Mouse (Mus musculus) embryonic facial prominence, embryonic 10.5 days (tissue): Measurements from ENCODE around the gene Bcl11b. TPM values are rescaled to one million over a fixed set of nuclear protein-coding genes. Genes with fewer than 3 reads are reported as not detected.

Source experiments
- DNase-seq: peaks from one replicate; pipeline ENCODE4 v3.0.0-alpha.2; 2017; ENCODE audit warnings: low spot score
- H3K27ac ChIP-seq: fragments of 300-500 bp; sonication (generic); replicated peaks from 2 replicates; pipeline ENCODE4 v1.5.1; 2016; ENCODE audit warnings: mild to moderate bottlenecking
- H3K27me3 ChIP-seq: fragments of 300-500 bp; sonication (generic); replicated peaks from 2 replicates; pipeline ENCODE4 v1.6.1; 2016; ENCODE audit warnings: low read depth, mild to moderate bottlenecking; ENCODE audit not compliant: poor library complexity, severe bottlenecking
- H3K36me3 ChIP-seq: fragments of 300-500 bp; sonication (generic); replicated peaks from 2 replicates; pipeline ENCODE4 v1.6.1; 2016; ENCODE audit warnings: mild to moderate bottlenecking, moderate library complexity
- H3K4me1 ChIP-seq: fragments of 300-500 bp; sonication (generic); 2 replicates; pipeline ENCODE4 v1.6.1; 2016
- H3K4me3 ChIP-seq: fragments of 300-500 bp; sonication (generic); 2 replicates; pipeline ENCODE4 v1.5.1; 2016; ENCODE audit warnings: mild to moderate bottlenecking, moderate library complexity
- H3K9me3 ChIP-seq: fragments of 300-500 bp; sonication (generic); 2 replicates; pipeline ENCODE4 v1.6.1; 2016; ENCODE audit warnings: mild to moderate bottlenecking
- WGBS: fragments of 180-500 bp; shearing (Covaris S2); methylation state at CpG from one replicate; pipeline ENCODE4 v1.1.7; 2016; 5-methylcytosine and 5-hydroxymethylcytosine counted together
- polyA plus RNA-seq: library from polyadenylated mRNA; unstranded; fragments of >200 nt; fragmentation: Nextera tagmentation; extraction: Ambion mirVana; gene quantifications from 2 replicates; pipeline ENCODE4 v1.2.1, GENCODE M21; 2016

Bcl11b gene
- polyA plus RNA-seq: 7.3 and 10.4 TPM in 2 replicates

DNA sequence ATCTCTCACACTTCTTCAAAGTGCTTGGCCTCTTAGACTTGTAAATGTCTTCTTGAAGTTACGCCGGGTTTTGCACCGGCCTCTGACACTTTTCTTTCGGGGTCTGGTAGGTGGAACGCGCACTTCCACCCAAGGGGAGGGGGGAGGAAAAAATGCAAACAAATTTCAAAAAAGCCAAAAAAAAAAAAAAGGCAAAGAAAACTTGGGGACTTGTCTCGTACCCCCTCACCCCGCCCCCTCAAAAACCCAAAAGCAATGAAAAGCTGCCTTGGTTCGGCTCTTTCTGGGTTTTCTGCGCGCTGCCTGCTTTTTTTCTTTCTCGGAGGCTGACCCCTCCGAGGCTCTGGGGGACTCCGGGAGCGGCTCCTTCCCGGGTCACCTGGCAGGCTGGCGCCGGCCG, at the start of gene Bcl11b:
Gene Bcl11b (minus strand): TSS at position 120 of the 400 bp plus-strand sequence.
- Histone ChIP-seq H3K9me3 (no peaks in the 10 kb centered on the region), H3K4me3 (peak within 1 kb of the TSS; percentile 95), H3K4me1 (peaks cover 70% of the 10 kb centered on the region), H3K27ac (peak within 1 kb of the TSS; percentile 99), H3K27me3 (peaks cover 63% of the 10 kb centered on the region), H3K36me3 (no peaks in the 10 kb centered on the region)
- WGBS: 2% methylated on average over 19 of the region's 19 CpGs
- DNase-seq: no peak

DNA sequence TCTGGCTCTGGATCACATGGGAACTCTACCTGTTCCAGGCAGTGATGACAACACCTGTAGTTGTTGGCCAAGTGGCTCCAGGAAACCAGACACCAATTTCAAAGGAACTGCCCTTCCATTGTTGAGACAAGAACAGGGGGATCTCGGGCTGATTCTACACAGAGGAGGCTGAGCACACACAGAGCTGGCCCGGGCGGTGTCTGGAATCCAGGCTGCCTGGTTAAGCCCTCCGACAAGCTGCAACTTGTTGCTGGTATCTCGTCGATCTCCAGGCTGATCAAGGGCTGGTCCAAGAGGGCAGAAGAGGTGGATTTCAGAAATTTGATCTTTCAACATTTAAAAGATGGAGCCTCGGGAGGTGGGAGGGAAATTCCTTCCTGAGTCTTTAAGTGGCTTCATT, 47.6 kb upstream of the Bcl11b start:
- Histone ChIP-seq H3K36me3 (no peaks in the 10 kb centered on the region), H3K27ac (peak overlapping the region; percentile 57), H3K27me3 (no peaks in the 10 kb centered on the region), H3K4me1 (peaks cover 32% of the 10 kb centered on the region), H3K4me3 (no peak overlapping the region), H3K9me3 (no peaks in the 10 kb centered on the region)
- peak; percentile 69 for DNase-seq
- WGBS: 56% methylated on average over 7 of the region's 7 CpGs

DNA sequence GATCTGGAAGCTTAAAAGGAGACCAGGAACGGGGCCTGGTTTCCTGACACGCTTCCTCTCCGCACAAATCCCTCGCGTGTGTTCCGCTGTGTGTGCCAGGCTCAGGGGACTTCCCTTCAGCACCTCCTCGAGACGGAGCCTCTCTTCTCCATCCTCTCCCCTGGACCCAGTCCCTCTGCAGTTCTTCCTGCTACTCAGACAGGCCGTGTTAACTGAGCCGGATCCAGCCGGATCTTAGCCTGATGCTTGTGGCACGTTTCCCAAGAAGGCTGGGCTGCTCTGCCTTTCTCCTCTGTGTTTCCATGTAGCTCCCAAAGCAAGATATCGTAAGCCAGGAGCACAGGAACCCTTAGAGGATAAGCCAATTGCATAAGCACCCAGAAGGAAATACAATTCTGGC, 46.2 kb upstream of the Bcl11b start:
- H3K9me3 ChIP-seq: no peaks in the 10 kb centered on the region
- no peaks in the 10 kb centered on the region for H3K27me3 ChIP-seq
- WGBS: 84% methylated on average over 13 of the region's 13 CpGs
- H3K4me3 ChIP-seq: no peak overlapping the region
- no peak overlapping the region for H3K27ac ChIP-seq
- DNase-seq: no peak
- no peaks in the 10 kb centered on the region for H3K36me3 ChIP-seq
- peaks cover 27% of the 10 kb centered on the region for H3K4me1 ChIP-seq

DNA sequence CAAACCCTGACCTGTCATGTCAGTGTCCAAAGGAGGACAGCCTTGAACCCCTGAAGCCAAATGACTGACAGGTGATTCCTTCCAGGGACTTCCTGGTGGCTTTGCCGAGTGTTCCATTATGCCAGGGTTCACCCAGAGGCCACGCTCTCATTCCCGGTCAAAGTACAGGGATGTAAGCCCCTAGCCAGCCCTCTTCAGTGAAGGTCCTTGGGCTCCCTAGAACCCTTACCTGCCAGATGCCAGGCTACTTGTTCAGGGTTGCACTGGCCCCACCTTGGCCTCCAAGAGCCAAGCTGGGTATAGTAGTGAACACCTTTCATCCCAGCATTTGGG, 38.8 kb upstream of the Bcl11b start:
- H3K4me1 ChIP-seq: peaks cover 20% of the 10 kb centered on the region
- WGBS: 58% methylated on average over 3 of the region's 3 CpGs
- 0 out of 2 replicates have a peak, but pooled peaks cover 8% of the 10 kb centered on the region for H3K27me3 ChIP-seq
- no peaks in the 10 kb centered on the region for H3K9me3 ChIP-seq
- no peaks in the 10 kb centered on the region for H3K36me3 ChIP-seq
- DNase-seq: no peak
- H3K4me3 ChIP-seq: no peak overlapping the region
- no peak overlapping the region for H3K27ac ChIP-seq

DNA sequence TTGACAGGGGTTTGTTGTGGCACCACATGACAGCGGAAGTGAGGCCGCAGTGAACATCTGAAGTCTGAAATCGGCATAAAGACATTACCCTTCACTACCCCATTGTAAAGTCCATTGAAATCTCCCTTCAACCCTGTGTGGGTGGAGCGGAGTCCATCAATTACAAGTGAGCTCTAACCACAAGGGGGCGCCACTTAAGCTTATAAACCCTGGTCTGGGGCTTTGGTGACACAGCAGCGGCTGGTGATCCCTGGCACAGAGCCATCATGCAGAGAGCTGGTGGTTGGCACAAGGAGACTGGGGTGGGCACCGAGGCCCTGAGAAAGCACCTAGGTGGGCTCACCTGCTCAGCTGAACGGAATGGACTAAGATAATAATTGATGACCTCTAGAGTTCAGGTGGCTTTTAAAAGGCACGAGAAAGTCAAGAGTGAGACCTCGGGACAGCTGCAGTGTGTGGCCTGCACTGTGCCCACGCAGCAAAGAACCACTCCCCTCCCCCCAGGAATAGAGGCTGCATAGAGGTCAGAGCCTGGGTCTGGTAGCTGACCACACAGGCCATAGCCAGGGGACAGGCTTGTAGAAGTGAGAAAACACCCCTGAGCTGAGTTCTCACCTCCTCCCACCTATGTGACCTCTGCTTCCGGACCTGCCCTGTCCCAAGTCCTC, 38.3 kb upstream of the Bcl11b start:
- Histone ChIP-seq H3K9me3 (no peaks in the 10 kb centered on the region), H3K4me3 (no peak overlapping the region), H3K27ac (no peak overlapping the region), H3K27me3 (0 out of 2 replicates have a peak, but pooled peaks cover 8% of the 10 kb centered on the region), H3K4me1 (peaks cover 21% of the 10 kb centered on the region), H3K36me3 (no peaks in the 10 kb centered on the region)
- peak; percentile 84 for DNase-seq
- 46% methylated on average over 12 of the region's 12 CpGs for WGBS

DNA sequence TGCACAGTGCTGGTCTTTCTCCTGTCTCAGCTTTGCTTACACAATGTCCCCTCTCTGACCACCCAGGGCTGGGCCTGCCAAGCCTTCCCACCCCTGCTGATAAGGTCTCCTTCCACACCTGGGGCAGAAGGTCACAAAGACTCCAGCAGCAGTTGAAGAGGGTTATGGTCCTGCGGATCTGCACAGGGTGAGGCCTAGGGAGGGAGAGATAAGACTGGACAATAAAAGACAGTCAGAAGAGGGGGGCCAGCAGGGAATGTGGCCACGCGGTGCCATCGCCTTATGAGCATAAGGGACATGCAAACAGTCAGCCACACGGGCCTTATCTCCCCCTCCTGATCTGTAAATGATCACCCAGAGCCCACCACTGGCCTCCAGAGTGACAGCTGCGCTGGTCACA, 34.0 kb upstream of the Bcl11b start:
- no peaks in the 10 kb centered on the region for H3K36me3 ChIP-seq
- WGBS: 72% methylated on average over 6 of the region's 6 CpGs
- no peak overlapping the region for H3K4me3 ChIP-seq
- no peaks in the 10 kb centered on the region for H3K9me3 ChIP-seq
- peaks cover 28% of the 10 kb centered on the region for H3K4me1 ChIP-seq
- no peak for DNase-seq
- H3K27ac ChIP-seq: no peak overlapping the region; the same call in 1 of the 2 replicates
- 0 out of 2 replicates have a peak, but pooled peaks cover 8% of the 10 kb centered on the region for H3K27me3 ChIP-seq

DNA sequence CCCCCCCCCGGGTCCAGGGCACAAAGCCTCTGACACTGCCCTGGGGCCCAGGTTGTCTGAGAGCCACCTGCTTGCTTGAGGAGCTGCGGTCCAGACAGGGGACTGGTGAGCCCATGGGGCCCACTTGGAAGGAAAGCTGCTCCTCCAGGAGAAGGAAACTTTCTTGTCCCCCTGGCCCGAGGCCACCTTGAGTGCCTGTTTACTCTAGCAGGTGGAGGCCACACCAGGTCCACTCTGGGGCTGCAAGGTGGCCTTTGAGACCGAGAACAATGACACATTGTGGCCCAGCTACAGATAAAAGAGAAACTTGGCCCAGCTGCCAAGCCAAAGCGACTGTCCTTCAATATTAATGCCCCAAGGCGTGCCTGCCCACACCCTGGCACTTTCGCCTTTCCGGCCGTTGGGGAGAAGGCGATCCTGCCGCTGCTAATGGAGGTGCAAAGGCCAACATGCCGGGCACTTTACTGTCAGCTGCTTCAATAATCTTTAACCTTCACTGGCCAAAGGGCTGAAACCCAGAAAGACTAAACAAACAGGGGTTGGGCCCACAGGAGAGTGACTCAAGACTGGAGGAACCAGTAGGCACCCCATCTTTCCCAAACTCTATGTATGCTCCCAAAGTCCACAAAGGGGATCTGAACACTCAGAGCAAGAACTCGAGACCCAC, 32.1 kb upstream of the Bcl11b start:
- 74% methylated on average over 13 of the region's 13 CpGs for WGBS
- H3K27ac ChIP-seq: no peak overlapping the region
- peaks cover 17% of the 10 kb centered on the region for H3K4me1 ChIP-seq
- H3K27me3 ChIP-seq: 0 out of 2 replicates have a peak, but pooled peaks cover 5% of the 10 kb centered on the region
- H3K36me3 ChIP-seq: no peaks in the 10 kb centered on the region
- H3K9me3 ChIP-seq: no peaks in the 10 kb centered on the region
- no peak overlapping the region for H3K4me3 ChIP-seq
- DNase-seq: no peak

DNA sequence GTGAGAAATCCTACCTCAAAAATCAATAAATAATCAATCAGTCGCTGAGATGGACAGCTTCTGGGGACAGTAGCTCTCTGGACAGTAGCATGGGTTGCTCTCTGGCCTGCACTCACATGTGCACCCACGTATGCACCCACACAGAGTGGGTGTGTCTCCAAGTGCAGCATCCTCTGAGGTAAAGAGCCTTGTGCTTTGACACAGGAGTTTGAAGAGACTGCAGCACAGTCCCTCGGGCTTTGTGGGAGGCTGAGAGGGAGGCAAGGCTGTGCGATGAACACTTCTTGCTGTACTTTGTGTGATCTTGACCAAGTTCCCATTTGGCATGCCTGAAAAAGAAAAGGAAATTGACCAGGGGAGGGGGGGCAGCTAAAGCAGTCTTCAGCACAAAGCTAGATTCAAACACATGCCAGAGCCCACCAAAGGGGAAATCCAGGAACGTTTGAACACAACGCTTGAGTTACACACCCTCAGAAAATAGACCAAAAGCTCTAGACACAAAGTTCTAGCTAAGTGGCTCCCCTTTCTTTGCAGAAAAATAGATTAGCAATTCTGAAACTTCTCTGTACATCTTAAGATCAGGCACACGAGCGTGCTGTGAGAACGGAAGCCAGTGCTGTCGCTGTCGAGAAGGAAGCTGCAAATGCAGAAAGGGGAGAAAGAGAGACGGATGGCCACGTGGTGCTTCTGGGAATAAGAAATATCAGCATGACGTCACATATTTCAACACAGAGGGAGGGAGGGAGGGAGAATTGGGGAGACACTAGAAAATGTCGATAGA, 19.6 kb upstream of the Bcl11b start:
- H3K27me3 ChIP-seq: no peaks in the 10 kb centered on the region
- H3K27ac ChIP-seq: no peak overlapping the region
- H3K36me3 ChIP-seq: no peaks in the 10 kb centered on the region
- 83% methylated on average over 15 of the region's 15 CpGs for WGBS
- no peaks in the 10 kb centered on the region for H3K4me1 ChIP-seq
- DNase-seq: no peak
- no peaks in the 10 kb centered on the region for H3K9me3 ChIP-seq
- no peak overlapping the region for H3K4me3 ChIP-seq

DNA sequence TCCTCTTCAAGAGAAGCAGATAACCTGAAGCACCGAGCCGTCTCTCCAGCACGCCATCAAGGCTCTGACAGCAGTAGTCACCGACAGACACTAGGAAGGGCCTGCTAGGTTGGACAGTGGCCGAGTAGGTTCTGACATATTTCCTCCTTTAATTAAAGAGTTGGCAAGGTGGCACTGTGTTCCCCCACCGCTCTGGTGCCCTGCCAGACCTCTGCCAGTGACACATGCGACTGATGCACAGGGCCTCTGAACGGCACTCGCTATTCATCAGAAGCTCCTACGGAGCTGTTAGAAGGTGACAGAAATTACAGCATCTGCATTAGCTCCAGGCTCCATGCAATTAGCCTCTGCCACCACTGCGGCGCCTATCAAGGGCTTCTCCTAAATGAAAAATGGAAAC, 8.6 kb upstream of the Bcl11b start:
- H3K27ac ChIP-seq: no peak overlapping the region
- no peaks in the 10 kb centered on the region for H3K9me3 ChIP-seq
- H3K4me1 ChIP-seq: peaks cover 31% of the 10 kb centered on the region
- WGBS: 89% methylated on average over 12 of the region's 12 CpGs
- H3K27me3 ChIP-seq: peaks cover 38% of the 10 kb centered on the region
- DNase-seq: no peak
- H3K4me3 ChIP-seq: no peak overlapping the region
- no peaks in the 10 kb centered on the region for H3K36me3 ChIP-seq

DNA sequence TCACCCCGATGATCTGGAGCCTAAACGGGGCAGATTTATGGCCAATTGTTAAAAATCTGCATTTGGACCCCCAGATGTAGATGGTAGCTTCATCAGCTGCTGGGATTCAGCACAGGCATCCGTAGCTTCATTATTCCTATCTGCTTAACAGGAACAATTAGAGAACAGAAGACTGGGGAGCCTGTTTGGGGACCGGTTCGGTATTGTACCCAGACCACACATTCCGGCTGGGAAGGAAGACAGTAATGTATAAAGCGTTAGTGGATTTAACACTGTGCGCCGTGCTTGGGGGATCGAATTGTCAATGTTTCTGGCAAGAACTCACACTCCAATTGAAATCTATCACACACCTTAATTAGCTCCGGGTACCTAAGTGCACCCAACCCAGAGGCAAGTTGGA, 6.9 kb upstream of the Bcl11b start:
- H3K4me1 ChIP-seq: peaks cover 48% of the 10 kb centered on the region
- 81% methylated on average over 11 of the region's 11 CpGs for WGBS

DNA sequence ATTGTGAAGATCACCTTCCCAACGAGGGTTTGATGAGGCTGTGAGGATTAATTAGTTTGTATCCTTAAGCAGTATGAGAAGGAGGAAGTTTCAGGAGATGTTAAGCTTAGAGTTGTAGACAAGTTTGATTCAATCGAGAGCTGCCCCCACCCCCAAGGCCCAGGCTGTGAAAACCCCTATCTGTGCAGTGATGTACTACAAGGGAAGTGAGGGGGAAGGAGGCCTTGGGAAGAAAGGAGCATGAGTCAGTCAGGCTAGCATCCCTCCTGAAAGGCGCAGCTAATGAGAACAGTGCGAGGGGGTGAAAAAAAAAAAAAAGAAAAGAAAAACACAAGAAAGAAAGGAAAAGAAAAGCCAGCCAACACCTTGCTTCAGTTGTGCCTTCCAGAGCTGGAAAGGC, 5.8 kb upstream of the Bcl11b start:
- peaks cover 58% of the 10 kb centered on the region for H3K4me1 ChIP-seq
- no peak overlapping the region for H3K4me3 ChIP-seq
- DNase-seq: no peak
- 31% methylated on average over 4 of the region's 4 CpGs for WGBS
- no peaks in the 10 kb centered on the region for H3K36me3 ChIP-seq
- no peaks in the 10 kb centered on the region for H3K9me3 ChIP-seq
- H3K27me3 ChIP-seq: peaks cover 56% of the 10 kb centered on the region
- H3K27ac ChIP-seq: no peak overlapping the region

More for the DNA sequence above, 6.9 kb upstream of the Bcl11b start:
- Histone ChIP-seq H3K27ac (no peak overlapping the region), H3K27me3 (peaks cover 50% of the 10 kb centered on the region), H3K9me3 (no peaks in the 10 kb centered on the region), H3K4me3 (no peak overlapping the region), H3K36me3 (no peaks in the 10 kb centered on the region)
- DNase-seq: no peak

DNA sequence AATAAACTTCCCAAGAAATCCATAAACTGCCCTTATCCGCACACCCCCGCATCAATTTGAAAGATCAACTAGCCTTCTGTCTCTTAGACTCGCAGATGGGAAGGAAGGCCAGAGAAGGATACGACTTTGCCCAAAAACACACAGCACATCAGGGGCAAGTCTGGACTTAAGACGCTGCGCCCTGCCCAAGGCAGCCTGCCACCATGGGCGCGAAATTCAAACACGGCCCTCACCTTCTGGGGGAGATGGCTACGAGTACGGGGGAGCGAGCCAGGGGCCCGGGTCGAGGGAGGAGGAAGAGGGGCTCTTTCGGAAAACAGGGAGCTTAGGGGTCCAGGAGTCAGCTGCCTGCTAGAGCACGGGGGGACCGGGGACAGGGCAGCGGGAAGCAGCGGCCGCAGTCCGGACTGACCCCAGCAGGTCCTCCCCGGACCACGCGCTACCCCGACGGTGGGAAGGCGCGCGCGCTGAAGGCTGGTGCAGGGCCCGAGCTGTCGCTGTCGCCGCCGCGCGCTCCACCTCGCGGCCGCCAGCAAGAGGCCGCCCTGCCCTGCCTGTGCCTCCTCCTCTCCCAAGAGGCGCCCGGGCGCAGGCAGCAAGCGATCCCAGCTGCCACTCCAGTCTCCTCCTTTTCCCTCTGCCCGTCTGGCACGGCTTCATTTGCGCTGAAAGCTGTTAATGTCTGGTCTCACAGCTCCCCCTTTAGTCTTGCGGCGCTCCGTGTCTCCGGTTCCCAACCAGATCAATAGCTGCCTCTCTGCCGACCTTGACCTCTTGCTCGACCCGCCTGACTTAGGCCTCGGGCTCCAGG, 2.6 kb upstream of the Bcl11b start:
- peak overlapping the region; percentile 95 for H3K4me3 ChIP-seq
- H3K27ac ChIP-seq: peak overlapping the region; percentile 99
- H3K9me3 ChIP-seq: no peaks in the 10 kb centered on the region
- H3K4me1 ChIP-seq: peaks cover 56% of the 10 kb centered on the region
- DNase-seq: peak; percentile 92
- H3K36me3 ChIP-seq: no peaks in the 10 kb centered on the region
- under 1% methylated on average over 56 of the region's 56 CpGs for WGBS
- peaks cover 62% of the 10 kb centered on the region for H3K27me3 ChIP-seq
